Mouse (Mus musculus): ENCODE data around the gene Gns. TPM values are rescaled to one million over a fixed set of nuclear protein-coding genes. Genes with fewer than 3 reads are reported as not detected.
A peak's percentile ranks its signal among the peaks of the same experiment; 100 is the strongest.

Gns gene
- polyA plus RNA-seq, 1 experiment from 2014 or later: 40.8 TPM

- Histone ChIP-seq H3K27ac (replicated peaks in 1 of 2; ENCODE audit: control insufficient read depth in 1 of 2, insufficient read depth in 1 of 2, low read depth in 2 of 2, low read length in 2 of 2) (peak overlapping the region; percentile 97 to 99), H3K9me3 (ENCODE audit: control insufficient read depth, low read length) (no peaks in the 10 kb centered on the region), H3K27me3 (ENCODE audit: control insufficient read depth, insufficient read depth, low read length) (no peaks in the 10 kb centered on the region), H3K4me3 (ENCODE audit: control insufficient read depth in 1 of 2, insufficient read depth in 1 of 2, low read depth in 1 of 2, low read length in 2 of 2) (no peak overlapping the region), H3K36me3 (ENCODE audit: control insufficient read depth, insufficient read depth, low read length) (no peaks in the 10 kb centered on the region), H3K9ac (ENCODE audit: low read length) (no peak overlapping the region), H3K4me1 (ENCODE audit: control insufficient read depth in 2 of 2, insufficient read depth in 2 of 2, low read length in 2 of 2) (peaks cover 69 to 93% of the 10 kb centered on the region in 2 experiments), H3K4me2 (ENCODE audit: low read length) (no peak overlapping the region)
- ATAC-seq (ENCODE audit: insufficient number of reproducible peaks, insufficient read depth, low FRiP score, low read depth): no peak
- 29% methylated on average over 5 of the region's 5 CpGs for WGBS
Observed at GRCm38 (mm10) chr10:121426458-121427070, 61.7 kb downstream of the Gns start.

GRCm38 (mm10) chr10:121427136-121427535 lies 62.2 kb downstream of the Gns start:
- peaks cover 69 to 93% of the 10 kb centered on the region in 2 experiments for H3K4me1 ChIP-seq (ENCODE audit: control insufficient read depth in 2 of 2, insufficient read depth in 2 of 2, low read length in 2 of 2)
- H3K9me3 ChIP-seq (ENCODE audit: control insufficient read depth, low read length): no peaks in the 10 kb centered on the region
- H3K27me3 ChIP-seq (ENCODE audit: control insufficient read depth, insufficient read depth, low read length): no peaks in the 10 kb centered on the region
- H3K9ac ChIP-seq (ENCODE audit: low read length): no peak overlapping the region
- WGBS: 47% methylated on average over 5 of the region's 5 CpGs
- no peaks in the 10 kb centered on the region for H3K36me3 ChIP-seq (ENCODE audit: control insufficient read depth, insufficient read depth, low read length)
- no peak for ATAC-seq (ENCODE audit: insufficient number of reproducible peaks, insufficient read depth, low FRiP score, low read depth)
- peak overlapping the region; percentile 97 to 99 for H3K27ac ChIP-seq (replicated peaks in 1 of 2; ENCODE audit: control insufficient read depth in 1 of 2, insufficient read depth in 1 of 2, low read depth in 2 of 2, low read length in 2 of 2)
- no peak overlapping the region for H3K4me3 ChIP-seq (ENCODE audit: control insufficient read depth in 1 of 2, insufficient read depth in 1 of 2, low read depth in 1 of 2, low read length in 2 of 2)
- H3K4me2 ChIP-seq (ENCODE audit: low read length): no peak overlapping the region

- Histone ChIP-seq H3K27ac (replicated peaks in 1 of 2; ENCODE audit: control insufficient read depth in 1 of 2, insufficient read depth in 1 of 2, low read depth in 2 of 2, low read length in 2 of 2) (peak overlapping the region; percentile 97 to 99), H3K4me3 (ENCODE audit: control insufficient read depth in 1 of 2, insufficient read depth in 1 of 2, low read depth in 1 of 2, low read length in 2 of 2) (no peak overlapping the region), H3K4me1 (ENCODE audit: control insufficient read depth in 2 of 2, insufficient read depth in 2 of 2, low read length in 2 of 2) (peaks cover 71 to 94% of the 10 kb centered on the region in 2 experiments), H3K9me3 (ENCODE audit: control insufficient read depth, low read length) (no peaks in the 10 kb centered on the region), H3K4me2 (ENCODE audit: low read length) (peak overlapping the region; percentile 5; the same call in 1 of the 2 replicates), H3K27me3 (ENCODE audit: control insufficient read depth, insufficient read depth, low read length) (no peaks in the 10 kb centered on the region), H3K36me3 (ENCODE audit: control insufficient read depth, insufficient read depth, low read length) (no peaks in the 10 kb centered on the region), H3K9ac (ENCODE audit: low read length) (peak overlapping the region; percentile 41)
- 49% methylated on average over 15 of the region's 15 CpGs for WGBS
- ATAC-seq (ENCODE audit: insufficient number of reproducible peaks, insufficient read depth, low FRiP score, low read depth): no peak
Observed at GRCm38 (mm10) chr10:121428011-121428711, 63.3 kb downstream of the Gns start.

GRCm38 (mm10) chr10:121429089-121429488 lies 64.2 kb downstream of the Gns start:
- peak; percentile 57 for ATAC-seq (ENCODE audit: insufficient number of reproducible peaks, insufficient read depth, low FRiP score, low read depth)
- Histone ChIP-seq H3K4me1 (ENCODE audit: control insufficient read depth in 2 of 2, insufficient read depth in 2 of 2, low read length in 2 of 2) (peaks cover 66 to 92% of the 10 kb centered on the region in 2 experiments), H3K4me2 (ENCODE audit: low read length) (peak overlapping the region; percentile 51; the same call in 1 of the 2 replicates), H3K36me3 (ENCODE audit: control insufficient read depth, insufficient read depth, low read length) (no peaks in the 10 kb centered on the region), H3K27ac (replicated peaks in 1 of 2; ENCODE audit: control insufficient read depth in 1 of 2, insufficient read depth in 1 of 2, low read depth in 2 of 2, low read length in 2 of 2) (peak overlapping the region; percentile 97 to 99), H3K4me3 (ENCODE audit: control insufficient read depth in 1 of 2, insufficient read depth in 1 of 2, low read depth in 1 of 2, low read length in 2 of 2) (no peak overlapping the region), H3K9ac (ENCODE audit: low read length) (no peak overlapping the region), H3K9me3 (ENCODE audit: control insufficient read depth, low read length) (no peaks in the 10 kb centered on the region), H3K27me3 (ENCODE audit: control insufficient read depth, insufficient read depth, low read length) (no peaks in the 10 kb centered on the region)
- 17% methylated on average over 2 of the region's 2 CpGs for WGBS

GRCm38 (mm10) chr10:121429581-121429980 lies 64.7 kb downstream of the Gns start:
- H3K4me1 ChIP-seq (ENCODE audit: control insufficient read depth in 2 of 2, insufficient read depth in 2 of 2, low read length in 2 of 2): peaks cover 65 to 92% of the 10 kb centered on the region in 2 experiments
- ATAC-seq (ENCODE audit: insufficient number of reproducible peaks, insufficient read depth, low FRiP score, low read depth): no peak
- H3K4me3 ChIP-seq (ENCODE audit: control insufficient read depth in 1 of 2, insufficient read depth in 1 of 2, low read depth in 1 of 2, low read length in 2 of 2): no peak overlapping the region
- H3K9ac ChIP-seq (ENCODE audit: low read length): peak overlapping the region; percentile 55
- H3K4me2 ChIP-seq (ENCODE audit: low read length): peak overlapping the region; percentile 51
- no peaks in the 10 kb centered on the region for H3K36me3 ChIP-seq (ENCODE audit: control insufficient read depth, insufficient read depth, low read length)
- H3K9me3 ChIP-seq (ENCODE audit: control insufficient read depth, low read length): no peaks in the 10 kb centered on the region
- 23% methylated on average over 8 of the region's 8 CpGs for WGBS
- H3K27ac ChIP-seq (replicated peaks in 1 of 2; ENCODE audit: control insufficient read depth in 1 of 2, insufficient read depth in 1 of 2, low read depth in 2 of 2, low read length in 2 of 2): peak overlapping the region; percentile 97 to 99
- no peaks in the 10 kb centered on the region for H3K27me3 ChIP-seq (ENCODE audit: control insufficient read depth, insufficient read depth, low read length)

GRCm38 (mm10) chr10:121429981-121430682 lies 65.2 kb downstream of the Gns start:
- H3K27ac ChIP-seq (replicated peaks in 1 of 2; ENCODE audit: control insufficient read depth in 1 of 2, insufficient read depth in 1 of 2, low read depth in 2 of 2, low read length in 2 of 2): peak overlapping the region; percentile 97 to 99
- no peaks in the 10 kb centered on the region for H3K9me3 ChIP-seq (ENCODE audit: control insufficient read depth, low read length)
- no peaks in the 10 kb centered on the region for H3K36me3 ChIP-seq (ENCODE audit: control insufficient read depth, insufficient read depth, low read length)
- H3K27me3 ChIP-seq (ENCODE audit: control insufficient read depth, insufficient read depth, low read length): no peaks in the 10 kb centered on the region
- WGBS: 14% methylated on average over 14 of the region's 14 CpGs
- H3K9ac ChIP-seq (ENCODE audit: low read length): peak overlapping the region; percentile 55
- H3K4me2 ChIP-seq (ENCODE audit: low read length): peak overlapping the region; percentile 51
- ATAC-seq (ENCODE audit: insufficient number of reproducible peaks, insufficient read depth, low FRiP score, low read depth): peak; percentile 59
- H3K4me3 ChIP-seq (ENCODE audit: control insufficient read depth in 1 of 2, insufficient read depth in 1 of 2, low read depth in 1 of 2, low read length in 2 of 2): 0 out of 4 replicates have a peak overlapping the region, but pooled peaks of 1 of the 2 experiments have one; percentile 3
- H3K4me1 ChIP-seq (ENCODE audit: control insufficient read depth in 2 of 2, insufficient read depth in 2 of 2, low read length in 2 of 2): peaks cover 65 to 94% of the 10 kb centered on the region in 2 experiments

- no peaks in the 10 kb centered on the region for H3K36me3 ChIP-seq (ENCODE audit: control insufficient read depth, insufficient read depth, low read length)
- no peak for ATAC-seq (ENCODE audit: insufficient number of reproducible peaks, insufficient read depth, low FRiP score, low read depth)
- peak overlapping the region; percentile 46 for H3K9ac ChIP-seq (ENCODE audit: low read length)
- no peaks in the 10 kb centered on the region for H3K27me3 ChIP-seq (ENCODE audit: control insufficient read depth, insufficient read depth, low read length)
- H3K4me1 ChIP-seq (ENCODE audit: control insufficient read depth in 2 of 2, insufficient read depth in 2 of 2, low read length in 2 of 2): peaks cover 71 to 94% of the 10 kb centered on the region in 2 experiments
- H3K9me3 ChIP-seq (ENCODE audit: control insufficient read depth, low read length): no peaks in the 10 kb centered on the region
- WGBS: 52% methylated on average over 15 of the region's 15 CpGs
- H3K4me3 ChIP-seq (ENCODE audit: control insufficient read depth in 1 of 2, insufficient read depth in 1 of 2, low read depth in 1 of 2, low read length in 2 of 2): no peak overlapping the region
- H3K4me2 ChIP-seq (ENCODE audit: low read length): no peak overlapping the region
- peak overlapping the region; percentile 97 to 99 for H3K27ac ChIP-seq (replicated peaks in 1 of 2; ENCODE audit: control insufficient read depth in 1 of 2, insufficient read depth in 1 of 2, low read depth in 2 of 2, low read length in 2 of 2)
Observed at GRCm38 (mm10) chr10:121430764-121431540, 66.1 kb downstream of the Gns start.
